Mouse (Mus musculus) erythroblast, embryonic 14.5 days (primary cell): ENCODE results near the gene Fam118a.

Experiments used
- GATA1 ChIP-seq: IDR thresholded peaks from 2 replicates; pipeline ENCODE4 v1.6.1; 2012; ENCODE audit warnings: low read length, inconsistent platforms, mixed read lengths
- TAL1 ChIP-seq: IDR thresholded peaks from 3 replicates; pipeline ENCODE4 v1.6.1; 2012; ENCODE audit warnings: low read length, inconsistent platforms, mixed read lengths

- TF ChIP-seq GATA1 = no peak
- no peak for TF ChIP-seq TAL1
Measured at GRCm38 (mm10) chr15:85022211-85022610, 6.5 kb upstream of the Fam118a start.
